Mouse (Mus musculus) midbrain, embryonic 12.5 days (tissue): ENCODE measurements around the gene Crybg3. TPM values are rescaled to one million over a fixed set of nuclear protein-coding genes. Genes with fewer than 3 reads are reported as not detected.

ENCODE experiments used
- ATAC-seq: fragments of 200-750 bp; cut with Nextera tagmentation; 2 replicates; pipeline ENCODE4 v1.8.0; 2017; ENCODE audit warnings: low read depth, moderate TSS enrichment, moderate library complexity; ENCODE audit not compliant: low FRiP score
- H3K27ac ChIP-seq: fragments of 300-500 bp; sonication (generic); replicated peaks from 2 replicates; pipeline ENCODE4 v1.5.1; 2016; ENCODE audit warnings: mild to moderate bottlenecking
- H3K27me3 ChIP-seq: fragments of 300-500 bp; sonication (generic); 2 replicates; pipeline ENCODE4 v1.6.1; 2016; ENCODE audit warnings: mild to moderate bottlenecking
- H3K36me3 ChIP-seq: fragments of 300-500 bp; sonication (generic); 2 replicates; pipeline ENCODE4 v1.6.1; 2016
- H3K4me1 ChIP-seq: fragments of 300-500 bp; sonication (generic); 2 replicates; pipeline ENCODE4 v1.6.1; 2016
- H3K4me2 ChIP-seq: fragments of 300-500 bp; sonication (generic); replicated peaks from 2 replicates; pipeline ENCODE4 v1.6.1; 2016; ENCODE audit warnings: mild to moderate bottlenecking, moderate library complexity
- H3K4me3 ChIP-seq: fragments of 300-500 bp; sonication (generic); 2 replicates; pipeline ENCODE4 v1.5.1; 2016; ENCODE audit warnings: mild to moderate bottlenecking
- H3K9ac ChIP-seq: fragments of 300-500 bp; sonication (generic); replicated peaks from 2 replicates; pipeline ENCODE4 v1.6.1; 2016; ENCODE audit warnings: mild to moderate bottlenecking, moderate library complexity
- H3K9me3 ChIP-seq: fragments of 300-500 bp; sonication (generic); 2 replicates; pipeline ENCODE4 v1.6.1; 2016; ENCODE audit warnings: mild to moderate bottlenecking
- WGBS: fragments of 180-500 bp; shearing (Covaris S2); methylation state at CpG from one replicate; pipeline ENCODE4 v1.1.7; 2016; 5-methylcytosine and 5-hydroxymethylcytosine counted together
- polyA plus RNA-seq: library from polyadenylated mRNA; unstranded; fragments of >200 nt; fragmentation: Nextera tagmentation; extraction: Ambion mirVana; gene quantifications from 2 replicates; pipeline ENCODE4 v1.2.1, GENCODE M21; 2016

The Crybg3 gene
- polyA plus RNA-seq, 1 experiment from 2014 or later: 5.5 TPM

DNA sequence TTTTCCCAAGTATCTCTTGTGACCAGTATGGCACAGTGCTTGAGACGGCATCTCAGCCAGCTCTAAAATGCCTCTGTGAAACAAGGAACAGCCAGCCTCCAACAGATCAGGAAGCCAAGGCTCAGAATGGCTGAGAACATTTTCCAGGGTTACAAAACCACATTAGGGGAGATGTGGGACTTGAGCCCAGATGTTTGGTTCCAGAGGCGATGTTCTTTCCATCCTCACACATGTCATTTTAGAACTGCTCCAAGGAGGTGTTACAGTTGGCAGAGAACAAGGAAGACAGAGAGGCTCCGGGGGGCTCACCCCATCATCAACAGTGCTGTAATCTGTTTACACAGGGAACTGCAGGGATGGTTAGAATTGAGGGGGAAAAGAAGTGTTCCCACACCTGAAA is 28.1 kb downstream of the Crybg3 start:
- Histone ChIP-seq H3K9me3 (no peaks in the 10 kb centered on the region), H3K4me1 (no peaks in the 10 kb centered on the region), H3K27ac (no peak overlapping the region), H3K36me3 (no peaks in the 10 kb centered on the region), H3K4me3 (no peak overlapping the region), H3K27me3 (no peaks in the 10 kb centered on the region), H3K4me2 (no peak overlapping the region), H3K9ac (no peak overlapping the region)
- WGBS: 94% methylated on average over 3 of the region's 3 CpGs
- ATAC-seq: no peak

DNA sequence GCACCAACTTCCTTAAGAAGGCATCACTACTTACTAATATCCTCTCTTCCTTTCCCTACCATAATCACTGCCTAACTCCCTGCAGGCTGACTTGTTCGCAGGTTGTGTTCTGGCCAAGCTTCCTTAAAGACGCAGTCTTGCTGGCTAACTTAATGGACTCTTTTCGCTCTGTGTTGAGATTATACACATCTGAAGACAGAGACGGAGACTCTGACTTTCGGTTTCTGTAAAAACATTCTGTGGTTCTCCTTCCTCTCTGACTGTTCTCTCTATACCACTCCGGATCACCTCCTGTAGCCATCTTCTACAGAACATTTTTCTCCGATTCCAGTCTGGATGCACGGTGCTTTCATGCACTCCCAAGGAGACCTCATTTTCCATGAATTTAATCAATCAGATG is 30.0 kb downstream of the Crybg3 start:
- no peaks in the 10 kb centered on the region for H3K9me3 ChIP-seq
- no peak for ATAC-seq
- H3K27me3 ChIP-seq: no peaks in the 10 kb centered on the region
- H3K4me1 ChIP-seq: no peaks in the 10 kb centered on the region
- no peak overlapping the region for H3K4me3 ChIP-seq
- H3K4me2 ChIP-seq: no peak overlapping the region
- H3K36me3 ChIP-seq: no peaks in the 10 kb centered on the region
- H3K9ac ChIP-seq: no peak overlapping the region
- no peak overlapping the region for H3K27ac ChIP-seq
- 95% methylated on average over 8 of the region's 8 CpGs for WGBS

DNA sequence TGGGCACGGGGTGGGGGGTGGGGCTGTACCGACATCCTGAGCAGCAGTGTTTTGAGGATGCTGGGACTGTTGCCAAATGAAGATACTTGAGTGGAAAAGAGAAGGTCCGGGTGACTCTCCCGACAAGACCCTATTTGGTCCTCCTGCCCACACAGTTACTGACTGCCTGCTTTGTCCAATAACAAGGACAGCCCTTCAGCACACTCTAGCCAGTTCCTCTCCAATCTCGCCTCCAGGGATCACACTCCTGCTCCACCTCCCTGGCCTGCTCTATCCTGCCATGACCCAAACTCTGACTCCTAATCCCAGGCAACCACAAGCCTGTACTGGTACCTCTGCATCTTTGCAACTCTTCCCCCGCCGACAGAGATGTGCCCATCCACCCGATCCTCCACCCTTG is 30.9 kb downstream of the Crybg3 start:
- H3K4me2 ChIP-seq: no peak overlapping the region
- no peak overlapping the region for H3K4me3 ChIP-seq
- H3K9ac ChIP-seq: no peak overlapping the region
- H3K9me3 ChIP-seq: no peaks in the 10 kb centered on the region
- H3K4me1 ChIP-seq: no peaks in the 10 kb centered on the region
- ATAC-seq: no peak
- H3K36me3 ChIP-seq: no peaks in the 10 kb centered on the region
- 80% methylated on average over 8 of the region's 8 CpGs for WGBS
- H3K27ac ChIP-seq: no peak overlapping the region
- H3K27me3 ChIP-seq: no peaks in the 10 kb centered on the region

DNA sequence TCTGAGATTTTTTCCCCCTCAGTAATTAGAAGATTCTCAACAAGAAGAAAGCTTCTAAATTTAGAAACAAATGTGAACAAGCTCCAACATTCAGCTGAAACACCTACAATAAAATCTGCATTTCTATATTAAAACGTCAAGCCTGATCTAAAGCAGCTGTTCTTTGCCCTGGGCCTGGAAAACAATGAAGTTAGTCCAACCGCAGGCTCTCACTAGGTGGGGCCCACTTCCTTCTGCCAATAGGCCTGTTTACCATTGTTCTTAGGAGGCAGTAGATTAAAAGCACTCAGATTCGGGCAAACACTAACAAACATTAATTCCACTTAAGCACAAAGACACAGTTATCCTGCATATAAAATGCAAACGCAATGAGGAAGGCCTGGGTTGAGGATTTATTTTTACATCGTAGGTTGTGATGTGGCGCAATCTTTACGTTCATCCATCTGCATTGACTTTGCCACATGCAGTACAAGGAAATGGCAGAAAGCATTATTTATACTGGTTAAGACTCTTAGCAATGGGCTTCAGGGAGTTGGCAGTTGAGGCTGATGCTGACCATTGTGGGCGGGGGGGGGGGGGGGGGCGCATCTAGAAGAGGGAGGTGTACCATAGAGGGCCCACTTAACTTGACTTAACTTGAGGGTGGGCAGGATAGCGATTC is 32.9 kb downstream of the Crybg3 start:
- H3K4me1 ChIP-seq: no peaks in the 10 kb centered on the region
- no peak overlapping the region for H3K9ac ChIP-seq
- WGBS: 68% methylated on average over 10 of the region's 10 CpGs

DNA sequence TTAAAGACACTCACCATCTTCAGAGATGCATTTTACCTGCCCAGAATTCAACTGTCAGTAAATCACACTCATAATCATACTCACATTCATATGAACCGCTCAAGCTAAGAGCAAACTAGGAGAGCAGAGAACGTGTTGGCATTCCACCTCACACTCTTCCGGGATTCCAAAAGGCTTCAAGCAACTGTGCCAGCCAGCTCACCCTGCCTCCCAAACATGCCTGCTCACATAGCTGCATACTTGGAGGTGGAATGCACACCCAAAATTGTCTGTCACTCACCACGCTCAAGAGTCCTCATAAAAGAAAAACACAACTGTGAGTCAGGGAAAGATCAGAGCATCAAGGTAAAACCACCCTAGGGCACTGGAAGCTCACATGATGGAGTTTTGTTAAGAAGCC is 34.3 kb downstream of the Crybg3 start:
- no peaks in the 10 kb centered on the region for H3K4me1 ChIP-seq
- no peak overlapping the region for H3K27ac ChIP-seq
- H3K4me2 ChIP-seq: no peak overlapping the region
- no peak overlapping the region for H3K9ac ChIP-seq
- no peaks in the 10 kb centered on the region for H3K27me3 ChIP-seq
- WGBS: 88% methylated on average over 4 of the region's 4 CpGs
- no peak for ATAC-seq
- no peaks in the 10 kb centered on the region for H3K36me3 ChIP-seq
- H3K4me3 ChIP-seq: no peak overlapping the region
- no peaks in the 10 kb centered on the region for H3K9me3 ChIP-seq

More for the DNA sequence above, 32.9 kb downstream of the Crybg3 start:
- no peak for ATAC-seq
- no peaks in the 10 kb centered on the region for H3K9me3 ChIP-seq
- no peaks in the 10 kb centered on the region for H3K36me3 ChIP-seq
- no peak overlapping the region for H3K4me2 ChIP-seq
- H3K4me3 ChIP-seq: no peak overlapping the region
- H3K27ac ChIP-seq: no peak overlapping the region
- H3K27me3 ChIP-seq: no peaks in the 10 kb centered on the region

DNA sequence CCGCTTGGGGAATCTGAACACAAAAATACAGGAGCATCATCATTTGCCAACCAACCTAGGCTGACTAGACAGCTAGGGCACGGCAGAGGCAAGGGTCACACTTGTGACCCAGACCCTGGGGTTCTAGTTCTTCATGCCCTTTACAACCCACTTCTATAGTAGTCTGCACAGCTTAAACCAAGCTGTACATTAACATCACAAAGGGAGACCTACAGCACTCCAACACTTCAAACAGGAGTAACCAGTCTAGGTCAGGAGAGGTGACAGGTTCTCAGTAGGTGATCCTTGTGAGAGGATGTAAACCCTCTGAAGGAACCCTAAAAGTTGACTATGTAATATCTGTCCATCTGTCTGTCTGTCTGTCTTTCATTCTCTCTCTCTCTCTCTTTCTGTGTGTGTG is 35.1 kb downstream of the Crybg3 start:
- no peaks in the 10 kb centered on the region for H3K36me3 ChIP-seq
- no peak overlapping the region for H3K9ac ChIP-seq
- no peak overlapping the region for H3K27ac ChIP-seq
- ATAC-seq: no peak
- H3K27me3 ChIP-seq: no peaks in the 10 kb centered on the region
- WGBS: 63% methylated on average over 2 of the region's 2 CpGs
- no peak overlapping the region for H3K4me3 ChIP-seq
- H3K4me1 ChIP-seq: no peaks in the 10 kb centered on the region
- no peak overlapping the region for H3K4me2 ChIP-seq
- no peaks in the 10 kb centered on the region for H3K9me3 ChIP-seq

DNA sequence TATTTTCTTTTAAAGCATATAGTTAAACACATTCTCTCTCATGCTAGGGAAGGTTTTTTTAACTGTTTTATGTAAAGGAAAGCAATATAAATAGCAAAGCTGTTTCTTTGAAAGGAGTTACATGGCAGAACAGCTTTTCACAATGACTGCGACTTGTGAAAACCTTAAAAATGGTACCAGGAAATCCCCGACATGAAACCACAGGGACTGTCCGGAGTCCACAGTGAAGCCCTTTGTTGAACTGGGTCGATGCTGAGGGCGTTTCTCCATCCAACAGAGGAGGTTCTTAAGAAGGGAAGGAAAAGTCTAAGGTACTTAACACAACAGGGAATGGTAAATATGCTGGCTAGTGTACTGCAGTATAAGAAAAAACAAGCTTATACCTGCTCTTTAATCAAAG is 36.8 kb downstream of the Crybg3 start:
- Histone ChIP-seq H3K9me3 (no peaks in the 10 kb centered on the region), H3K4me3 (no peak overlapping the region), H3K4me2 (no peak overlapping the region), H3K9ac (no peak overlapping the region), H3K27ac (no peak overlapping the region), H3K27me3 (no peaks in the 10 kb centered on the region), H3K36me3 (no peaks in the 10 kb centered on the region), H3K4me1 (no peaks in the 10 kb centered on the region)
- 81% methylated on average over 5 of the region's 5 CpGs for WGBS
- no peak for ATAC-seq

DNA sequence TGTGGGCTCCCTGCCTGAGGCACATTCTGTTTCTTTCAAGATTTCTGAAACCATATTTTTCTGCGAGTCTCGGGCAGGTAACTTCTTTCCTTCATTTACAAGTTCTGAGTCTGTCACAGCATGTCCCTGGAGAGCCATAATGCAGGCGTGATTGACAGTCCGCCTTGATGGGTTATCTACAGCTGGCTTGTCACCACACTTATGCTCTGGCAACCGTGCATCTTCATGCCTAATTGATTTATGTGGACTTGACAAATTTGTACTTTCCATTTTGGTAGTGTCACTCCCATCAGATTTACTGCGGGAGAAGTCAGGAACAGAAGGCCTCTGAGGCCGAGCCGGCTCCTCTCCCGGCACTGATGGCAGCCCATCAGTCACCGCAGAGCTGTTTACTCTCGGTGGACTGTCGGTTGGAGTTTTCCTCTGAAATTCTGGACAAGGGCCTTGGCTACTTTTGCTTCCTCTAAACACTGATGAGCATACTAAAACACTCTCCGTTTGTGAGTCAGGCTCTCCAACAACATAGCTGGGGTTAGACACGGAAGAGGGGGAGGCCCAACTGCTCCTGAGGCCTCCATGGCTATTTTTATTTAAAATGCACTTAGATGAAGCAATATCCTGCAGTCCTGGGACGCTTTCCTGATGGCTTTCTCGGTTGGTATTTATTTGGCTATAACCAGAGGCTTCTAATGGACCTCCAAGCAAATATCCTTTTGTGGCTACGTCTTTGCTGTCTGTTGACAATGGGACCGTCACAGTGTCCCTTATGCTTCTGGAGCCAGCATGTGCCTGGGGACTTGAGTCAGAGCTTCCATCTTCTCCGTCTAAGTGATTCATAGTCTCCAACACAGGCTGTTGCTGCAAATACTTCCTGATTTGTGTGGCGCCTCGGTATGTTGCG is 41.2 kb downstream of the Crybg3 start:
- 0 out of 2 replicates have a peak, but pooled peaks cover 6% of the 10 kb centered on the region for H3K36me3 ChIP-seq
- H3K4me2 ChIP-seq: no peak overlapping the region
- no peak overlapping the region for H3K4me3 ChIP-seq
- H3K9ac ChIP-seq: no peak overlapping the region
- WGBS: 91% methylated on average over 22 of the region's 22 CpGs
- H3K4me1 ChIP-seq: no peaks in the 10 kb centered on the region
- H3K27me3 ChIP-seq: no peaks in the 10 kb centered on the region
- no peaks in the 10 kb centered on the region for H3K9me3 ChIP-seq
- no peak overlapping the region for H3K27ac ChIP-seq
- no peak for ATAC-seq

DNA sequence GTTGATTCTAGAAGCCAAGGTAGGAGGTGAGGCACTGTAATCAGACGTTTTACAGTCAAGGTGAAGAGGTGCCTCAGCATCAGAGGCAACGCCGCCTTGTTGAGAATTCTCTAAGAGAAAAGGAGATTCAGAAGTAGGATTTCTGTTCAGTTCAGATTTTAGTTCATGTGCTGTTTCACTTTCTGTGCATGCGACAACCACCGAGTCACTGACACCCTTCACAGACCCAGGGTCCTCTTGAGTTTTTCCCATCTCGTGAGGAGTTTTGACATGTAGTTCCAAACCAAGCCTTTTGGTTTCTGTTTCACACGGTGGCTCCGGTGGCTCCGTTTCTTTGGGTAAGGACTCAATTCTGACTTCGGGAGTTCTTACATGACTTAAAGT is 41.9 kb downstream of the Crybg3 start:
- Histone ChIP-seq H3K9me3 (no peaks in the 10 kb centered on the region), H3K36me3 (0 out of 2 replicates have a peak, but pooled peaks cover 6% of the 10 kb centered on the region), H3K4me3 (no peak overlapping the region), H3K27me3 (no peaks in the 10 kb centered on the region), H3K27ac (no peak overlapping the region), H3K4me2 (no peak overlapping the region), H3K4me1 (no peaks in the 10 kb centered on the region), H3K9ac (no peak overlapping the region)
- 94% methylated on average over 10 of the region's 10 CpGs for WGBS
- no peak for ATAC-seq

DNA sequence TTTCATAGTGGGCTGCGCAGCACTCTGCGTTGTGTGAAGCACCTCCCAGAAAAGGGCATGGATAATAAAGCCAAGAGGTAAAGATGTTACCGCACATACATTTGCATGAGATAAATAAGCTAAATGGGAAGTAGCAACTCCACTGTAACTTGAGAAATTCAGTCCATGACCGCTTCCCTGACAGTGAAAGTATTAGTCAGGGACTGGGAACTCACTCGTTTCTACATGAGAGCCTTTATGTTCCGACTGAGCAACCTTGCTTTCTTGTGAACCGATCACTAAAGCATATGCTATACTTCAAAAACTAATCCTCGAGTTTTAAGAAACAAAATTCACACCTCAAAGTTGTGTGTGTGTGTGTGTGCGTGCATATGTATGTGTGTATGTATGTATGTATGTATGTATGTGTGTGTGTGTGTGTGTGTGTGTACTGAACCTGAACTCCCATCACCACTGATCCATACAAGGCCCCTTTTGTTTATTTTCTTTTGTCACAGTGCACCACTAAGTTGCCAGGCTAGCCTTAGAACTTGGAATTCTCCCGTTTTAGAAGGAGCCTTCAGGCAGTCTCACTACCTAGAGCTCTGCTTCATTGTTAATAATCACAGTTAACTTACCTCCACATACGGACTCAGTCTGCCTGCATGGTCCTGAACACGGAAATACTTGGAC is 47.2 kb downstream of the Crybg3 start:
- 0 out of 2 replicates have a peak, but pooled peaks cover 6% of the 10 kb centered on the region for H3K36me3 ChIP-seq
- 88% methylated on average over 12 of the region's 12 CpGs for WGBS
- no peaks in the 10 kb centered on the region for H3K9me3 ChIP-seq
- no peak overlapping the region for H3K4me2 ChIP-seq
- H3K9ac ChIP-seq: no peak overlapping the region
- ATAC-seq: no peak
- H3K4me3 ChIP-seq: no peak overlapping the region
- H3K4me1 ChIP-seq: no peaks in the 10 kb centered on the region
- no peak overlapping the region for H3K27ac ChIP-seq
- no peaks in the 10 kb centered on the region for H3K27me3 ChIP-seq

DNA sequence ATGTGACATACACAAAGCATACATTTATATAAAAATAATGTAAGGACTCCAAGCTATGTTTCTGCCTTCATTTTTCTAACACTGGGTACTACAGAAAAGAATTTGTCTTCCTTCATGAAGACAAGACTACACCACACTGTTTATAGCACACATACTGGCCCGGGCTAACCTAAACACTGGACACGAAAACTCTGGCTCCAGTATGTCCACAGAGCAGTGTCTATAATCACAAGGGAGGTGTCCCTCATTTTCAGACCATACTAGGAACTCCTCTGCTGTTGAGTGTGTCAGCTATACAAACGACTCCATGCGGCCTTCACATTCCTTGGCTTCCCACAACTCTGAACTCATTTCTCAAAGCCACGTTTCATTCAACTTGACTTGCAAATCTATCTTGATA is 49.3 kb downstream of the Crybg3 start:
- Histone ChIP-seq H3K4me1 (peaks cover 14% of the 10 kb centered on the region; the same call in 1 of the 2 replicates), H3K36me3 (0 out of 2 replicates have a peak, but pooled peaks cover 6% of the 10 kb centered on the region), H3K9me3 (no peaks in the 10 kb centered on the region), H3K27me3 (no peaks in the 10 kb centered on the region), H3K4me3 (no peak overlapping the region), H3K9ac (no peak overlapping the region), H3K4me2 (no peak overlapping the region), H3K27ac (no peak overlapping the region)
- ATAC-seq: no peak
- 83% methylated on average over 5 of the region's 5 CpGs for WGBS

DNA sequence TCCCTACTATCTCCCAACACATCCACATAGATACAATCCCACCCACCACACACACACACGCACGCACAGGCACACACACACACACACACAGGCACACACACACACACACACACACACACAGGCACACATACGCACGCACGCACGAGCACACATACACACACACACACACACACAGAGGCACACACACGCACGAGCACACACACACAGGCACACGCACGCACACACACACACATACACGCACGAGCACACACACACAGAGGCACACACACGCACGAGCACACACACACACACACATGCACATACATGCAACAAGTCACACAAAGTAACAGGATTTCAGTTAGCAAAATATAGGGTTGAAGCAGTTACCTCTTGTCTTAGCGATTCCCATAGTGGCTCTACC is 51.1 kb downstream of the Crybg3 start:
- H3K27me3 ChIP-seq: no peaks in the 10 kb centered on the region
- 86% methylated on average over 15 of the region's 15 CpGs for WGBS

More for the DNA sequence above, 51.1 kb downstream of the Crybg3 start:
- 0 out of 2 replicates have a peak, but pooled peaks cover under 1% of the 10 kb centered on the region for H3K36me3 ChIP-seq
- no peak overlapping the region for H3K27ac ChIP-seq
- H3K9me3 ChIP-seq: no peaks in the 10 kb centered on the region
- 0 out of 2 replicates have a peak, but pooled peaks have one; percentile 53 for ATAC-seq
- no peak overlapping the region for H3K4me2 ChIP-seq
- no peak overlapping the region for H3K4me3 ChIP-seq
- no peak overlapping the region for H3K9ac ChIP-seq
- H3K4me1 ChIP-seq: peaks cover 14% of the 10 kb centered on the region; the same call in 1 of the 2 replicates
